Mouse (Mus musculus) kidney, adult 9 months (tissue): ENCODE results near the gene Vmn1r33.
"Not testable (repeated sequence)": the region's sequence is repeated elsewhere in the genome, so short reads cannot be mapped to it uniquely, and the experiment has no call there.

Source experiments
- DNase-seq: peaks from one replicate; pipeline ENCODE4 v3.0.0; 2022

The Vmn1r33 gene

DNA sequence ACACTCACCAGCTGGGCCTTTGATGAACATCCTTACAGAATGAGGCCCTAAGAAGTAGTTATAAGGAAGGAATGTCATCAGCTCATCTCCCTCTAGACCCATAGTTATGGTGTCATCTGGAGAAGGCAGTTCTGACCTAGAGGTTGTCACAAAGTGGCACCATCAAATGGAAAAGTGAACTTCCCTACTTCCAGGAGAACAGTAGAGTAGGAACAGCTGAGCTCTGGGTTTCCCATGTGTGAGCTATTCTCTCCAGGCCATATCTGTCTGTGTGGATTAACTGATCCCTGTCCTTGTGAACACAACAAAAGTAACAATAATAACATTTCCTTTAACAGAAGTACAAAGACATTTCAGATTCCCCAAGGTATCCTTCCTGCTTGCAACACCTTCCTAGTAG is at the start of gene Vmn1r33:
Vmn1r33 (minus strand) TSS at position 101 of the 400 bp plus-strand sequence.
- DNase-seq, result not testable (repeated sequence)

DNA sequence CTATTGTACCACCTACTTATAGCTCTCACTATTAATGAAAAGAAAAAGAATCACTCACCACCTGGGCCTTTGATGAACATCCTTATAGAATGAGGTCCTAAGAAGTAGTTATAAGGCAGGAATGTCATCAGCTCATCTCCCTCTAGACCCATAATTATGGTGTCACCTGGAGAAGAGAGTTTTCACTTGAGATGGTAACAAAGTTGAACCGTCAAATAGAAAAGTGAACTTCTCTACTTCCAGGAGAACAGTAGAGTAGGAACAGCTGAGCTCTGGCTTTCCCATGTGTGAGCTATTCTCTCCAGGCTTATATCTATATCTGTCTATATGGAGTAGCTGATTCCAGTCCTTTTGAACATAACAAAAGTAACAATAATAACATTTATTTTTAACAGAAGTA is 25.7 kb upstream of the Vmn1r33 start, which contains the start of gene Vmn1r34:
Vmn1r34 (minus strand) TSS at position 101 of the 400 bp plus-strand sequence.
- no peak for DNase-seq

DNA sequence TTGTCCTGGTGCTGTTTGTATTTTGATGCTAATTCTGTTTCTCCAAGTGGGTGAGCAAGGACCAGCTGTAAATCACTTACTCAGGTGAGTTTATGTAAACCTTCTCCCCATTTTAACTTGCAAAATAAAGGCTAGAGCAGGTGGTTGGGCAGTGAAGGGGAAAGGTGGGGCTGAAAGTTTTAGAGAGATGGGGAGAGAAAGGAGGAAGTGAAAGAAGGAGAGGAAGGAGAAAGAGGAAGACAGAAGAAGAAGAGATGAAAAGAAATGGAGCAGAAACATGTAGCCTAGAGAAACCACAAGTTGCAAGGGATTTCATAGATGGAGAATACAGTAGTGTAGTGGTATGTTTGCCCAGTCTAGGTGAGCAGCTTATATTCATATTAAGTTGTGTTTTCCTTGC is 22.3 kb downstream of the Vmn1r33 start:
- DNase-seq, result no peak
